Mouse (Mus musculus) brain, embryonic 14.5 days (tissue): ENCODE results near the gene Sco1.

Source experiments
- CTCF ChIP-seq: fragments of 200-500 bp; IDR thresholded peaks from 2 replicates; pipeline ENCODE4 v1.5.1; 2012; ENCODE audit warnings: inconsistent platforms, mild to moderate bottlenecking, moderate library complexity, borderline replicate concordance; ENCODE audit not compliant: insufficient read depth, insufficient read length; ENCODE audit errors: extremely low read depth
- POLR2A ChIP-seq: fragments of 200-500 bp; IDR thresholded peaks from 2 replicates; pipeline ENCODE4 v1.6.1; 2012; ENCODE audit warnings: mild to moderate bottlenecking, inconsistent platforms, borderline replicate concordance; ENCODE audit not compliant: poor library complexity, insufficient read depth, insufficient read length, severe bottlenecking; ENCODE audit errors: extremely low read depth

DNA sequence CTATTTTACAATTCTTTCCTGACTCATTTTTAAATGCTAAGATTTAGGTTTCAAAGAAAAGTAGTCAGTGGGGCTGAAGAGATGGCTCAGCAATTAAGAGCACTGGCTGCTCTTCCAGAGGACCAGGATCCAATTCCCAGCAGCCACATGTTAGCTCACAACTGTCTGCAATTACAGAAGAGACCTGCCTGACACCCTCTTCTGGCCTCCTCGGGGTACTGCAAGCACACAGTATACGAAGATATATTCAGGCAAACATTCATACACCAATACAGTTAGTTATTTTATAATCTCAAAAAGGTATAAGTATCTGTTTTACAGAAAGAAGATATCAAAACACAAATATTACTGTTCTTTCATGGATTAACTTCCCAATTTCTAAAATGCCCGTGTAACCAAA lies 12.7 kb upstream of the Sco1 start:
- TF ChIP-seq POLR2A (no peak), CTCF (peak; percentile 23; the same call in 1 of the 2 replicates)
